Mouse (Mus musculus): ENCODE measurements around the gene Ifnl2. TPM values are rescaled to one million over a fixed set of nuclear protein-coding genes. Genes with fewer than 3 reads are reported as not detected.
A peak's percentile ranks its signal among the peaks of the same experiment; 100 is the strongest.

The Ifnl2 gene
- polyA plus RNA-seq, 1 experiment from 2014 or later = not detected

DNA sequence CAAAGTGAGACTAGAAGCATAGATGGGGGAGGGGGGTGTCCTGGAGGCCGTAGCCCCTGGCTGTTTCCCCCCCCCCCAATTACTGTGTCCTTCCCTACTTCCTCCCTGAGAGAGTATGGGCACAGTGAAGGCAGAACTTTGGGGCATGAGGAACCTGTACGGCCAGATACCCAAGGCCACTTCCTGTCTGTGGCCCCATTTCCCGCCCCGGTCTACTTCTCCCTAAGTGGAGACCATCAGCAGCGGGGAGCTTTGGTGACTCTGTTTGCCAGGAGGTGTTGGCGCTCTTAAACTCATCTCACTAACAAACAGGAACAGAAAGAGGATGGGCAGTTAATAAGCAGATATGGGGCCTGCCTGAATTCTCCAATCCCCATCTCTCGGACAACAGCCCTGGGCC, 37.4 kb upstream of the Ifnl2 start:
- Histone ChIP-seq H3K9me3 (ENCODE audit: control insufficient read depth) (no peaks in the 10 kb centered on the region), H3K9ac (ENCODE audit: low read depth, low read length) (no peak overlapping the region), H3K4me3 (ENCODE audit: low read depth, low read length) (no peak overlapping the region), H3K4me2 (replicated peaks; ENCODE audit: low read depth) (no peak overlapping the region), H3K27me3 (replicated peaks; ENCODE audit: control insufficient read depth, insufficient read depth, low read length) (peaks cover 26% of the 10 kb centered on the region), H3K36me3 (ENCODE audit: control insufficient read depth, insufficient read depth) (no peaks in the 10 kb centered on the region), H3K27ac (ENCODE audit: low read depth, low read length) (no peak overlapping the region), H3K4me1 (replicated peaks; ENCODE audit: control insufficient read depth, insufficient read depth, low read length) (no peaks in the 10 kb centered on the region)
- 74% methylated on average over 7 of the region's 7 CpGs for WGBS
- TF ChIP-seq CTCF (IDR thresholded peaks at IDR 0.05; ENCODE audit: low read depth) = no peak
- no peak for ATAC-seq

DNA sequence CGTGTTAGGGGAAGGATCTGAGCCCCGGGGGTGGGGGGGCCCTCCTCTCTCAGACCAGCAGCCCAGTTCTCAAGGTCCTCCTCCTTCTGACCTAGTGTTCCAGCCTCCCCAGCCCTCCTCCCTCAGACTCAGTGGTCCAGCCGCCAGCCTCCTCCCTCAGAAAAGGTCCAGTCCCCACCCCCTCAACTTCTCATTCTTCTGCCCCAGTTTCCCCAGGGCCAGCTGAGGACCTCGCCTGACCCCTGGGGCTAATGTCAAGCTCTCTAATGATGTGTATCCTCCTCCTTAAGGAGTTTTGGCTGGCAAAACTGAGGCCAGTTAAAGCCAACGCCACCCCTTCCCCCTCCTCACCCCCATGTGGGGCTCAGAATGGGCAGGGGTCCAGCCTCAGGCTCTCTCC, 36.9 kb upstream of the Ifnl2 start, which contains the start of gene Nccrp1:
Nccrp1 (minus strand) TSS at position 101 of the 400 bp plus-strand sequence.
- Histone ChIP-seq H3K27ac (ENCODE audit: low read depth, low read length) (no peak within 1 kb of the TSS), H3K36me3 (ENCODE audit: control insufficient read depth, insufficient read depth) (no peaks in the 10 kb centered on the region)

GRCm38 (mm10) chr7:28546649-28547048, 36.4 kb upstream of the Ifnl2 start:
- Histone ChIP-seq H3K9me3 (ENCODE audit: control insufficient read depth) (no peaks in the 10 kb centered on the region), H3K4me2 (replicated peaks; ENCODE audit: low read depth) (peak overlapping the region; percentile 30), H3K4me3 (ENCODE audit: low read depth, low read length) (no peak overlapping the region), H3K9ac (ENCODE audit: low read depth, low read length) (no peak overlapping the region), H3K36me3 (ENCODE audit: control insufficient read depth, insufficient read depth) (no peaks in the 10 kb centered on the region), H3K27ac (ENCODE audit: low read depth, low read length) (no peak overlapping the region), H3K27me3 (replicated peaks; ENCODE audit: control insufficient read depth, insufficient read depth, low read length) (peaks cover 26% of the 10 kb centered on the region), H3K4me1 (replicated peaks; ENCODE audit: control insufficient read depth, insufficient read depth, low read length) (no peaks in the 10 kb centered on the region)
- ATAC-seq = no peak
- TF ChIP-seq CTCF (IDR thresholded peaks at IDR 0.05; ENCODE audit: low read depth) = no peak
- WGBS = 4% methylated on average over 22 of the region's 22 CpGs

More for the DNA sequence above, 36.9 kb upstream of the Ifnl2 start, which contains the start of gene Nccrp1:
- Histone ChIP-seq H3K4me2 (replicated peaks; ENCODE audit: low read depth) (peak within 1 kb of the TSS; percentile 30), H3K27me3 (replicated peaks; ENCODE audit: control insufficient read depth, insufficient read depth, low read length) (peaks cover 26% of the 10 kb centered on the region), H3K4me3 (ENCODE audit: low read depth, low read length) (no peak within 1 kb of the TSS), H3K9me3 (ENCODE audit: control insufficient read depth) (no peaks in the 10 kb centered on the region), H3K4me1 (replicated peaks; ENCODE audit: control insufficient read depth, insufficient read depth, low read length) (no peaks in the 10 kb centered on the region), H3K9ac (ENCODE audit: low read depth, low read length) (no peak within 1 kb of the TSS)
- 16% methylated on average over 5 of the region's 5 CpGs for WGBS
- no peak for TF ChIP-seq CTCF (IDR thresholded peaks at IDR 0.05; ENCODE audit: low read depth)
- ATAC-seq = no peak

GRCm38 (mm10) chr7:28545891-28546210, 35.6 kb upstream of the Ifnl2 start:
- Histone ChIP-seq H3K9me3 (ENCODE audit: control insufficient read depth) (no peaks in the 10 kb centered on the region), H3K4me2 (replicated peaks; ENCODE audit: low read depth) (no peak overlapping the region), H3K36me3 (ENCODE audit: control insufficient read depth, insufficient read depth) (no peaks in the 10 kb centered on the region), H3K9ac (ENCODE audit: low read depth, low read length) (no peak overlapping the region), H3K27me3 (replicated peaks; ENCODE audit: control insufficient read depth, insufficient read depth, low read length) (peaks cover 26% of the 10 kb centered on the region), H3K27ac (ENCODE audit: low read depth, low read length) (no peak overlapping the region), H3K4me3 (ENCODE audit: low read depth, low read length) (no peak overlapping the region), H3K4me1 (replicated peaks; ENCODE audit: control insufficient read depth, insufficient read depth, low read length) (no peaks in the 10 kb centered on the region)
- TF ChIP-seq CTCF (IDR thresholded peaks at IDR 0.05; ENCODE audit: low read depth) = no peak
- ATAC-seq = no peak
- WGBS = 54% methylated on average over 7 of the region's 7 CpGs

DNA sequence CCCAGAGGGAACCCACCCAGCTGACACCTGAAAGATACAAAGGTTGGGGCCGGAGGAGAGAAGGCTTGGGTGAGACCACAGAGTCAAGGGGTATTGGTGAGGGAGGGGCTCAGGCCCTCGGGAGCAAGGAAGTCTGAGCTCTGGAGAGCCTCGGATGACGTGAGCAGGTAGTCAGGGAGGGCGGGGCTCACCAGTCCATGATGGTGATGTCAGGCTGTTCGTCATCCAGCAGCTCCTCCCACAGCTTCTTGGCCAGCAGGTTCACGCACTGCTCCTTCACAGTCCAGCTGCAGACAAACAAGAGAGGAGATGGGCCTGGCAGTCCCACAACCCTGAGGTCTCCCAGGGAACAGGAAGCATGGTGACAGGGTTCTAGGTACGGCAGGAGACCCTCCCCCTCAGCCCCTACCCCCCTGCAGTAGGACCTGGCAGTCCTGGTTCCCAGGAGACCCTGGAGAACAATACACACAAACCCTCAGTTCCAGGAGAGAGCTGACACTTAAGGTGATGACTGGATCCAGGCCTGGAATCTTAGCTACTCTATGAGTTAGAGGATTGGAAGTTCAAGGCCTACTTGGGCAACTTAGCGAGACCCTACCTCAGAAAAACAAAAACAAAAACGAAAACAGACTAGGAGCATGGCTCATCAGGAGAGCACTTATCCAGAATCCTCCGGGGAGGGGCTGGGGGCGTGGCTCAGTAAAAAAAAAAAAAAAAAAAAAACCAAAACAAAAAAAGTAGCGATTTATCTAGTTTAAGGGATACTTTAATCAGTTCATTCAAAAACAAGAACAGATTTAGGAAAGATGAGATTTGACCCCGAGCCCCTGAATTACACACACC, 35.0 kb upstream of the Ifnl2 start:
- 30% methylated on average over 14 of the region's 14 CpGs for WGBS
- Histone ChIP-seq H3K27ac (ENCODE audit: low read depth, low read length) (no peak overlapping the region), H3K9me3 (ENCODE audit: control insufficient read depth) (no peaks in the 10 kb centered on the region), H3K27me3 (replicated peaks; ENCODE audit: control insufficient read depth, insufficient read depth, low read length) (peaks cover 26% of the 10 kb centered on the region), H3K9ac (ENCODE audit: low read depth, low read length) (no peak overlapping the region), H3K4me1 (replicated peaks; ENCODE audit: control insufficient read depth, insufficient read depth, low read length) (no peaks in the 10 kb centered on the region), H3K36me3 (ENCODE audit: control insufficient read depth, insufficient read depth) (no peaks in the 10 kb centered on the region), H3K4me2 (replicated peaks; ENCODE audit: low read depth) (no peak overlapping the region), H3K4me3 (ENCODE audit: low read depth, low read length) (no peak overlapping the region)
- ATAC-seq = peak; percentile 59
- TF ChIP-seq CTCF (IDR thresholded peaks at IDR 0.05; ENCODE audit: low read depth) = no peak

DNA sequence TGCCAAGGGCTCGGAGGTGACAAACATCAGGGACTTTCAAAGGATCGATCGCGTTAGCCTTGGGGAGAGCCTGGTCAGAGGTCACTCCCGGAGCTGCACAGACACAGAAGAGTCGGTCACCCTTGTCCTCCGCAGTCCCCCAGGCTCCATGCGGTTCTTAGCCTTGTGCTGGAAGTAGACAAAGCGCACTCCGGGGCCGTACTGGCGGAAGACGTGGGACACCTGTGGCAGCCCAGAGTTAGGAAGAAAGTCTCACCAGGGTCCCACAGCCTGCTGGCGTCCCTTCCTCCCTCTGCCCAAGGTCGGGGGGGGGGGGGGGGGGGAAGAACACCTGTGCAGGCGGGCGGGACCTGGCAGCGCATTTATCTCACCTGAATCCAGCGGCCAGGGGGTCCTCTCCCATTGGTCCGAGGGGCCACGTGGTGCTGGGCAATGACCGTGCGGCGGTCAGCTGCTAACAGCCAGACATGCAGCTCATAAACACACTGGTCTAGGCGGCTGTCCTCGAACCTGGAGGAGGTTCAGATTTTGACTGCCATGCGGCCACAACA, 33.9 kb upstream of the Ifnl2 start:
- Histone ChIP-seq H3K9me3 (ENCODE audit: control insufficient read depth) (no peaks in the 10 kb centered on the region), H3K36me3 (ENCODE audit: control insufficient read depth, insufficient read depth) (no peaks in the 10 kb centered on the region), H3K4me1 (replicated peaks; ENCODE audit: control insufficient read depth, insufficient read depth, low read length) (no peaks in the 10 kb centered on the region), H3K27ac (ENCODE audit: low read depth, low read length) (no peak overlapping the region), H3K27me3 (replicated peaks; ENCODE audit: control insufficient read depth, insufficient read depth, low read length) (peaks cover 26% of the 10 kb centered on the region), H3K9ac (ENCODE audit: low read depth, low read length) (0 out of 2 replicates have a peak overlapping the region, but pooled peaks have one; percentile 17), H3K4me3 (ENCODE audit: low read depth, low read length) (0 out of 2 replicates have a peak overlapping the region, but pooled peaks have one; percentile 3), H3K4me2 (replicated peaks; ENCODE audit: low read depth) (peak overlapping the region; percentile 54)
- TF ChIP-seq CTCF (IDR thresholded peaks at IDR 0.05; ENCODE audit: low read depth) = no peak
- peak; percentile 62 for ATAC-seq
- WGBS = 4% methylated on average over 23 of the region's 27 CpGs

Measured in intestine, postnatal 0 days (tissue).